Mouse (Mus musculus): ENCODE data around the gene Ndufaf2.

Gene Ndufaf2

GRCm38 (mm10) chr13:108084086-108084485 is 74.3 kb downstream of the Ndufaf2 start:
- DNase-seq: no peak

- DNase-seq: no peak
Observed at GRCm38 (mm10) chr13:108077901-108078300, 80.5 kb downstream of the Ndufaf2 start.

- no peak for DNase-seq
Observed at GRCm38 (mm10) chr13:108077476-108077875, 80.9 kb downstream of the Ndufaf2 start.

- DNase-seq: no peak
Observed at GRCm38 (mm10) chr13:108070171-108070570, 88.3 kb downstream of the Ndufaf2 start.

GRCm38 (mm10) chr13:108069151-108069550 is 89.3 kb downstream of the Ndufaf2 start:
- no peak for DNase-seq

- no peak for DNase-seq
Observed at GRCm38 (mm10) chr13:108066021-108066420, 92.4 kb downstream of the Ndufaf2 start.

- no peak for DNase-seq
Observed at GRCm38 (mm10) chr13:108064331-108064730, 94.1 kb downstream of the Ndufaf2 start.

GRCm38 (mm10) chr13:108063374-108064134 is 94.9 kb downstream of the Ndufaf2 start:
- peak; percentile 36 to 85 for DNase-seq

GRCm38 (mm10) chr13:108062900-108063299 is 95.5 kb downstream of the Ndufaf2 start:
- peak in 1 of 2 experiments; percentile 35 for DNase-seq

GRCm38 (mm10) chr13:108060936-108061578 is 97.4 kb downstream of the Ndufaf2 start:
- DNase-seq: peak; percentile 16 to 37

- no peak for DNase-seq
Observed at GRCm38 (mm10) chr13:108060286-108060885, 98.0 kb downstream of the Ndufaf2 start.

- peak; percentile 16 to 63 for DNase-seq
Observed at GRCm38 (mm10) chr13:108056896-108057295, 101.5 kb downstream of the Ndufaf2 start.

- DNase-seq: no peak
Observed at GRCm38 (mm10) chr13:108047364-108047763, 111.1 kb downstream of the Ndufaf2 start.

GRCm38 (mm10) chr13:108046891-108047290 is 111.5 kb downstream of the Ndufaf2 start:
- no peak for DNase-seq

GRCm38 (mm10) chr13:108046071-108046470 is 112.4 kb downstream of the Ndufaf2 start:
- no peak for DNase-seq

- no peak for DNase-seq
Observed at GRCm38 (mm10) chr13:108045646-108046045, 112.8 kb downstream of the Ndufaf2 start.

- DNase-seq: peak; percentile 92 to 94
Observed at GRCm38 (mm10) chr13:108044222-108044941, 114.0 kb downstream of the Ndufaf2 start, which contains the start of gene Smim15. Smim15 (plus strand) TSS chr13:108044446.

- DNase-seq: peak; percentile 36 to 50
Observed at GRCm38 (mm10) chr13:108043431-108044221, 114.8 kb downstream of the Ndufaf2 start.

- DNase-seq: peak; percentile 80 to 82
Observed at GRCm38 (mm10) chr13:108041358-108041757, 117.1 kb downstream of the Ndufaf2 start.

GRCm38 (mm10) chr13:108040451-108040850 is 118.0 kb downstream of the Ndufaf2 start:
- no peak for DNase-seq

GRCm38 (mm10) chr13:108039902-108040301 is 118.5 kb downstream of the Ndufaf2 start:
- DNase-seq: no peak

- DNase-seq: no peak
Observed at GRCm38 (mm10) chr13:108039375-108039774, 119.0 kb downstream of the Ndufaf2 start.
